Mouse (Mus musculus) midbrain, embryonic 10.5 days (tissue): Measurements from ENCODE around the gene Gm37240. TPM values are rescaled to one million over a fixed set of nuclear protein-coding genes. Genes with fewer than 3 reads are reported as not detected.

Experiments used
- DNase-seq: peaks from one replicate; pipeline ENCODE4 v3.0.0-alpha.2; 2017; ENCODE audit warnings: low spot score
- H3K27ac ChIP-seq: fragments of 300-500 bp; sonication (generic); replicated peaks from 2 replicates; pipeline ENCODE4 v1.5.1; 2016; ENCODE audit warnings: mild to moderate bottlenecking
- H3K27me3 ChIP-seq: fragments of 300-500 bp; sonication (generic); 2 replicates; pipeline ENCODE4 v1.6.1; 2016; ENCODE audit warnings: low read depth, mild to moderate bottlenecking; ENCODE audit not compliant: poor library complexity, severe bottlenecking
- H3K36me3 ChIP-seq: fragments of 300-500 bp; sonication (generic); 2 replicates; pipeline ENCODE4 v1.6.1; 2016; ENCODE audit warnings: mild to moderate bottlenecking, moderate library complexity
- H3K4me1 ChIP-seq: fragments of 300-500 bp; sonication (generic); 2 replicates; pipeline ENCODE4 v1.6.1; 2016
- H3K4me3 ChIP-seq: fragments of 300-500 bp; sonication (generic); 2 replicates; pipeline ENCODE4 v1.5.1; 2016; ENCODE audit warnings: mild to moderate bottlenecking, moderate library complexity
- H3K9me3 ChIP-seq: fragments of 300-500 bp; sonication (generic); replicated peaks from 2 replicates; pipeline ENCODE4 v1.6.1; 2016; ENCODE audit warnings: mild to moderate bottlenecking
- WGBS: fragments of 180-500 bp; shearing (Covaris S2); methylation state at CpG from one replicate; pipeline ENCODE4 v1.1.7; 2016; 5-methylcytosine and 5-hydroxymethylcytosine counted together
- polyA plus RNA-seq: library from polyadenylated mRNA; unstranded; fragments of >200 nt; fragmentation: Nextera tagmentation; extraction: Ambion mirVana; gene quantifications from 2 replicates; pipeline ENCODE4 v1.2.1, GENCODE M21; 2016

Gene Gm37240
- polyA plus RNA-seq, 1 experiment from 2014 or later, result 0.44 TPM

- Histone ChIP-seq H3K36me3 (no peaks in the 10 kb centered on the region), H3K27ac (no peak overlapping the region), H3K27me3 (no peaks in the 10 kb centered on the region), H3K9me3 (no peaks in the 10 kb centered on the region), H3K4me1 (no peaks in the 10 kb centered on the region), H3K4me3 (no peak overlapping the region)
- DNase-seq, result no peak
- WGBS, result 34% methylated on average over 5 of the region's 5 CpGs
Observed at GRCm38 (mm10) chr3:84615050-84615855, 1272.1 kb downstream of the Gm37240 start.

- Histone ChIP-seq H3K36me3 (no peaks in the 10 kb centered on the region), H3K27ac (no peak overlapping the region), H3K4me3 (no peak overlapping the region), H3K27me3 (no peaks in the 10 kb centered on the region), H3K9me3 (no peaks in the 10 kb centered on the region), H3K4me1 (no peaks in the 10 kb centered on the region)
- no peak for DNase-seq
- 86% methylated on average over 9 of the region's 9 CpGs for WGBS
Observed at GRCm38 (mm10) chr3:84610183-84610710, 1277.1 kb downstream of the Gm37240 start.

GRCm38 (mm10) chr3:84603212-84603611, 1284.1 kb downstream of the Gm37240 start:
- DNase-seq, result no peak
- 69% methylated on average over 6 of the region's 9 CpGs for WGBS
- no peaks in the 10 kb centered on the region for H3K9me3 ChIP-seq
- no peak overlapping the region for H3K27ac ChIP-seq
- 0 out of 2 replicates have a peak, but pooled peaks cover 4% of the 10 kb centered on the region for H3K4me1 ChIP-seq
- H3K36me3 ChIP-seq, result no peaks in the 10 kb centered on the region
- H3K4me3 ChIP-seq, result no peak overlapping the region
- peaks cover under 1% of the 10 kb centered on the region; the same call in 1 of the 2 replicates for H3K27me3 ChIP-seq

DNA sequence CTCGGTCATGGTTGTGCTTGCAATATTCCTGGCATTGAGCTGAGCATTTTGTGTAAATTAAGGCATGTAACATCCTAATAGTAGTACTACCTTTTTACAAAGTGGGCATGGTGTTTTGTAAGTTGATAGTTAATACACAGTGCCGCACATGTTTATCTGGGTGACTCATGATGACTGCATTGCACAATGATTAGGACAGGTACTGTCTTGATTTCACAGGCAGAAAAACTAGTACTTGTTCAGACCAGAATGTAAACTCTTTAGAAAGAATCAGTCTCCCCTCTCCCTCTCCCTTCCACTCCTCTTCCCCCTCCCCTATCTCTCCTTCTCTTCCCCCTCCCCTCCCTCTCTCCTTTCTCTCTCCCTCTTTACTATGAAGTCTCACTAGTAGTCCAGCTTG, 1284.6 kb downstream of the Gm37240 start:
- no peak for DNase-seq
- H3K36me3 ChIP-seq, result no peaks in the 10 kb centered on the region

DNA sequence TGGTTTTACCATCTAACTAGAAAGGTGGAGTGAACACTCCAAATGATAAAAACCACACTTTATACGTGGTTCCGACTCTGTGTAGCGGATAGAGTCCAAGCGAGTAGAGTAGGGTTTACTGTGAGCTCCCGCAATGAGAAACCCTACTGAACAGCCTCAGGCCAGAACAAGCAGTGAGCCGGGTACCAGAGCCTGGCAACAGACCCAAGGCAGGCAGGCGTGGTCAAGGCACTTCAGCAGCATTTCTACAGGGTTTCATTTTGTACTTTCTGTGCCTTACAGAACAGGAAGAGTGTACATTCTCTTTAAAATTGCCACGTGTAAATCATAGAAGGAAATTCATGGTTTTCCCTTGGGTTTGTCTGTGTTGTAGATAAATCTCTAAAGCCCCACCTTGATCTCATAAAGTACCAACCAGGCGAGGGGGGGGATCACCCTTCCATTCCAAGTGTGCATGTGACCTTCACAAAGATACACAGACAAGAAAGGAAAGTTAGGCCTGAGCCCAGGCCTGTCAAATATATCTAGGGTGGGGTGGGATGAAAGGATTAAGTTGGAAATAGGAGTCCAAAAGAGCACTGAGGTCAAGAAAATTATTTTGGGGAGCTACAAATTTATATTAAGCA, 1285.3 kb downstream of the Gm37240 start:
- Histone ChIP-seq H3K36me3 (no peaks in the 10 kb centered on the region), H3K27ac (no peak overlapping the region), H3K9me3 (no peaks in the 10 kb centered on the region), H3K27me3 (peaks cover 11% of the 10 kb centered on the region), H3K4me1 (peaks cover 8% of the 10 kb centered on the region; the same call in 1 of the 2 replicates), H3K4me3 (no peak overlapping the region)
- WGBS, result 87% methylated on average over 9 of the region's 9 CpGs
- no peak for DNase-seq

More for the DNA sequence above, 1284.6 kb downstream of the Gm37240 start:
- H3K27me3 ChIP-seq, result peaks cover 4% of the 10 kb centered on the region; the same call in 1 of the 2 replicates
- H3K4me1 ChIP-seq, result 0 out of 2 replicates have a peak, but pooled peaks cover 4% of the 10 kb centered on the region
- WGBS, result 99% methylated on average over 2 of the region's 2 CpGs
- H3K9me3 ChIP-seq, result no peaks in the 10 kb centered on the region
- H3K27ac ChIP-seq, result no peak overlapping the region
- H3K4me3 ChIP-seq, result no peak overlapping the region

GRCm38 (mm10) chr3:84598756-84599155, 1288.6 kb downstream of the Gm37240 start:
- no peak overlapping the region for H3K4me3 ChIP-seq
- no peak for DNase-seq
- H3K4me1 ChIP-seq, result peaks cover 24% of the 10 kb centered on the region
- WGBS, result 90% methylated on average over 6 of the region's 6 CpGs
- H3K27ac ChIP-seq, result no peak overlapping the region
- no peaks in the 10 kb centered on the region for H3K9me3 ChIP-seq
- peaks cover 23% of the 10 kb centered on the region for H3K27me3 ChIP-seq
- no peaks in the 10 kb centered on the region for H3K36me3 ChIP-seq

- no peaks in the 10 kb centered on the region for H3K36me3 ChIP-seq
- H3K4me3 ChIP-seq, result no peak overlapping the region
- peaks cover 20% of the 10 kb centered on the region for H3K4me1 ChIP-seq
- no peaks in the 10 kb centered on the region for H3K9me3 ChIP-seq
- peaks cover 29% of the 10 kb centered on the region for H3K27me3 ChIP-seq
- no peak overlapping the region for H3K27ac ChIP-seq
- 81% methylated on average over 6 of the region's 6 CpGs for WGBS
- no peak for DNase-seq
Observed at GRCm38 (mm10) chr3:84597996-84598734, 1289.2 kb downstream of the Gm37240 start.

- no peak for DNase-seq
- WGBS, result 47% methylated on average over 5 of the region's 5 CpGs
- no peaks in the 10 kb centered on the region for H3K36me3 ChIP-seq
- H3K4me3 ChIP-seq, result peak overlapping the region; percentile 40
- H3K27ac ChIP-seq, result no peak overlapping the region
- H3K4me1 ChIP-seq, result peaks cover 20% of the 10 kb centered on the region
- no peaks in the 10 kb centered on the region for H3K9me3 ChIP-seq
- H3K27me3 ChIP-seq, result peaks cover 45% of the 10 kb centered on the region
Observed at GRCm38 (mm10) chr3:84595677-84596234, 1291.6 kb downstream of the Gm37240 start.

DNA sequence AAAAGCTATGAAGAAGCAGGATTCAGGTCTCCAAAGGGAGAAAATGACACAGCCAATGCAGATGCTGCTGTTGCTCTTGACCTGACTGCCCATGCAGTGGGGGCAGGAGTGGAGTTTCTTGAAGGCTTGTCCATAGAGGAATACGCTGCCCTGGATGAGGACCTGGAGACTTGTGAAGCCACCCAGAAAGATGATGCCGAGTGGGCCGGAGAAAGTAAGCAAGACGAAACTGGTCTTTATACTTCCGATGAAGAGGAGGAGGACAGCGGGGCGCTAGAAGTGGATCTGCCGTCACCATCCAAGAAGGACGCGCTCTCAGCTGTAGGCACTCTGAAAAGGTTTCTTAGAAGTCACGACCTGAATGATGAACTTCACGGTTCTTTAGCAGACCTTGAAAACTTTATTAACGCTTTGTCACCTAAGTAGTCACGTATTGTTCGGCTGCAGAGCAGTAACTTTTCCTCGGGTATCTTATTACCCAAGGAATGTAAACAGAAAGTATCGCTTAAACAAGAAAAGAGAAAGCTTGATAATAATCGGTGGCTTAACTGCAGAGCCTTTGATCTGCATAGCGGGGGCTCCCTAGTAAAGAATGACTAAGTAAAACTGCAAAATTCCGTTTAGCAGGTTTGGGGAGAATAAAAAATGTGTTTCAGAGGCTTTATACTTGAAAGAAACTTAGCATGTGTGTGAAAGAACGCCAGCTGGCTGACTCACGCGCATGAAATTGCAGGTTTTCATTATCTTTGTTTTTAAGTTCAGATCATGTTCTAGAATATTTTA, 1292.2 kb downstream of the Gm37240 start:
- no peak overlapping the region for H3K27ac ChIP-seq
- peak overlapping the region; percentile 40 for H3K4me3 ChIP-seq
- DNase-seq, result peak; percentile 37
- peaks cover 45% of the 10 kb centered on the region for H3K27me3 ChIP-seq
- no peaks in the 10 kb centered on the region for H3K9me3 ChIP-seq
- no peaks in the 10 kb centered on the region for H3K36me3 ChIP-seq
- 11% methylated on average over 23 of the region's 23 CpGs for WGBS
- peaks cover 20% of the 10 kb centered on the region for H3K4me1 ChIP-seq

DNA sequence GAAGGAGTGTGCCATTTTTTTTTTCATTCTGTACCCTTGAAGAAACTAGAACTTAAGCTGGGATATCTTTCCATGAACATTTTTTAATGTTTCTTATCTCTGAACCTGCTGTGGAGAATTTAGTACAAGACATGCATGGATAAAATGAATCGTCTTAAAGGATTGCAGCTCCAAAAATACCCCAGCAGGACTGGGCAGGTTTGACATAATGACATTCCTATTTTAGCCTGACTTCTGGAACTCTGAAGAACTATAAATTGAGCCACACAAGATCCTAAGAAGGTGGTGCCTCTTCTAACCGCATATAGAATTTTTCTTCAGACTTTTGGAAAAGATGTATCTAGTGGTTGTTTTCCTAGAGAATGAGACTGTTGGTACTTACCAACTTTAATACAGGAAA, 1294.0 kb downstream of the Gm37240 start, which contains the start of gene Tigd4:
Gene Tigd4, plus strand, starts transcription at position 301 of the 400 bp plus-strand sequence.
- H3K9me3 ChIP-seq, result no peaks in the 10 kb centered on the region
- no peak within 1 kb of the TSS for H3K27ac ChIP-seq
- H3K4me1 ChIP-seq, result peaks cover 20% of the 10 kb centered on the region
- WGBS, result 90% methylated on average over 2 of the region's 2 CpGs
- peaks cover 45% of the 10 kb centered on the region for H3K27me3 ChIP-seq
- no peak within 1 kb of the TSS for H3K4me3 ChIP-seq
- no peaks in the 10 kb centered on the region for H3K36me3 ChIP-seq
- DNase-seq, result no peak

DNA sequence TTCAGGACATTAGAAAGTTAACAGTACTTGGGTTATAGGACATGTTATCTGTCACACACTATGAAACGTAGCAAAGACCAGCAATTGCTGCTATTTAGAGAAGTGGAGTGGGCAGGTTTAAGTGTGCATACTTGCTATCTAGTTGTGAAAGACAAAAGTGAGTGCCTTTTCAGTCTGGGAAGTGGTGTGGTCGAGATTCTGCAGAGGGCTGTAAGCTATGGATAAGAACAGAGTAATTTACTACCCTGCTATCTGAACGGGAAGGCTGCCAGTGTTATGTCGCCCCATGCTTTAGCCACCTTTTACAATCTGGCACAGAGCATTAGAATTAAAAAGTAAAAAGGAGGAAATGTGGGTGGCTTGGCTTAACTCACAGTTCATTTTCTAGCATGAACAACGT, 1300.6 kb downstream of the Gm37240 start:
- 73% methylated on average over 5 of the region's 5 CpGs for WGBS
- no peaks in the 10 kb centered on the region for H3K9me3 ChIP-seq

More for the DNA sequence above, 1300.6 kb downstream of the Gm37240 start:
- no peak overlapping the region for H3K4me3 ChIP-seq
- H3K4me1 ChIP-seq, result peaks cover 13% of the 10 kb centered on the region
- H3K27me3 ChIP-seq, result peaks cover 11% of the 10 kb centered on the region; the same call in 1 of the 2 replicates
- no peaks in the 10 kb centered on the region for H3K36me3 ChIP-seq
- no peak overlapping the region for H3K27ac ChIP-seq
- DNase-seq, result no peak
